Mouse (Mus musculus) cerebellum, postnatal 36 days (tissue): ENCODE data around the gene Dclk1.

Experiments
- DNase-seq, 2 experiments: peaks; one replicate each; pipeline ENCODE4 v3.0.0; 2021 to 2022; ENCODE audit warnings: mixed read lengths in 2 of 2

The Dclk1 gene

GRCm38 (mm10) chr3:55337671-55338070 is 95.5 kb downstream of the Dclk1 start:
- DNase-seq = no peak

- no peak for DNase-seq
Observed at GRCm38 (mm10) chr3:55342445-55342844, 100.3 kb downstream of the Dclk1 start.

GRCm38 (mm10) chr3:55347371-55348025 is 105.3 kb downstream of the Dclk1 start:
- DNase-seq = peak in 1 of 2 experiments; percentile 25

GRCm38 (mm10) chr3:55348026-55348390 is 105.8 kb downstream of the Dclk1 start:
- DNase-seq = peak in 1 of 2 experiments; percentile 31

GRCm38 (mm10) chr3:55350194-55350593 is 108.0 kb downstream of the Dclk1 start:
- no peak for DNase-seq

- DNase-seq = no peak
Observed at GRCm38 (mm10) chr3:55351281-55352052, 109.3 kb downstream of the Dclk1 start.

- DNase-seq = no peak
Observed at GRCm38 (mm10) chr3:55352529-55352928, 110.4 kb downstream of the Dclk1 start.

- no peak for DNase-seq
Observed at GRCm38 (mm10) chr3:55353169-55353568, 111.0 kb downstream of the Dclk1 start.

- DNase-seq = peak in 1 of 2 experiments; percentile 12
Observed at GRCm38 (mm10) chr3:55353909-55354511, 111.8 kb downstream of the Dclk1 start.

- peak; percentile 13 to 53 for DNase-seq
Observed at GRCm38 (mm10) chr3:55354765-55355164, 112.6 kb downstream of the Dclk1 start.

GRCm38 (mm10) chr3:55358486-55358885 is 116.3 kb downstream of the Dclk1 start:
- no peak for DNase-seq

- no peak for DNase-seq
Observed at GRCm38 (mm10) chr3:55360836-55361235, 118.7 kb downstream of the Dclk1 start.

GRCm38 (mm10) chr3:55367166-55367565 is 125.0 kb downstream of the Dclk1 start:
- no peak for DNase-seq

- DNase-seq = no peak
Observed at GRCm38 (mm10) chr3:55369156-55369555, 127.0 kb downstream of the Dclk1 start.

GRCm38 (mm10) chr3:55373689-55374088 is 131.5 kb downstream of the Dclk1 start:
- DNase-seq = peak; percentile 59 to 77

GRCm38 (mm10) chr3:55378591-55378990 is 136.4 kb downstream of the Dclk1 start:
- no peak for DNase-seq

- no peak for DNase-seq
Observed at GRCm38 (mm10) chr3:55380471-55380870, 138.3 kb downstream of the Dclk1 start.

- no peak for DNase-seq
Observed at GRCm38 (mm10) chr3:55392605-55393004, 150.4 kb downstream of the Dclk1 start.

GRCm38 (mm10) chr3:55393549-55393948 is 151.4 kb downstream of the Dclk1 start:
- no peak for DNase-seq

GRCm38 (mm10) chr3:55396792-55397191 is 154.6 kb downstream of the Dclk1 start:
- no peak for DNase-seq

- DNase-seq = no peak
Observed at GRCm38 (mm10) chr3:55397752-55398693, 155.9 kb downstream of the Dclk1 start.

GRCm38 (mm10) chr3:55401236-55401635 is 159.1 kb downstream of the Dclk1 start:
- no peak for DNase-seq

- no peak for DNase-seq
Observed at GRCm38 (mm10) chr3:55404751-55405150, 162.6 kb downstream of the Dclk1 start.
